Mouse (Mus musculus): ENCODE data around the gene Myzap. TPM values are rescaled to one million over a fixed set of nuclear protein-coding genes. Genes with fewer than 3 reads are reported as not detected.

Gene Myzap
- polyA plus RNA-seq, 1 experiment from 2014 or later, result 2.7 TPM

- 67% methylated on average over 7 of the region's 7 CpGs for WGBS (ENCODE audit: insufficient replicate concordance)
Observed at GRCm38 (mm10) chr9:71571150-71571633, 21.0 kb downstream of the Myzap start.

GRCm38 (mm10) chr9:71570170-71570569 is 22.0 kb downstream of the Myzap start:
- Histone ChIP-seq H3K4me2 (no peak overlapping the region), H3K36me3 (replicated peaks) (no peaks in the 10 kb centered on the region), H3K9ac (no peak overlapping the region), H3K9me3 (replicated peaks) (no peaks in the 10 kb centered on the region), H3K27ac (replicated peaks) (no peak overlapping the region), H3K27me3 (no peaks in the 10 kb centered on the region), H3K4me1 (replicated peaks) (no peaks in the 10 kb centered on the region), H3K4me3 (replicated peaks) (no peak overlapping the region)
- no peak for ATAC-seq (ENCODE audit: insufficient read depth)
- 55% methylated on average over 7 of the region's 7 CpGs for WGBS (ENCODE audit: insufficient replicate concordance)

More at GRCm38 (mm10) chr9:71571150-71571633, 21.0 kb downstream of the Myzap start:
- no peak for ATAC-seq (ENCODE audit: insufficient read depth)
- Histone ChIP-seq H3K27ac (replicated peaks) (no peak overlapping the region), H3K27me3 (no peaks in the 10 kb centered on the region), H3K4me3 (replicated peaks) (no peak overlapping the region), H3K36me3 (replicated peaks) (no peaks in the 10 kb centered on the region), H3K9me3 (replicated peaks) (no peaks in the 10 kb centered on the region), H3K9ac (no peak overlapping the region), H3K4me1 (replicated peaks) (no peaks in the 10 kb centered on the region), H3K4me2 (no peak overlapping the region)

GRCm38 (mm10) chr9:71568323-71568942 is 23.7 kb downstream of the Myzap start:
- H3K9ac ChIP-seq, result no peak overlapping the region
- H3K4me3 ChIP-seq (replicated peaks), result no peak overlapping the region
- H3K27me3 ChIP-seq, result no peaks in the 10 kb centered on the region
- 15% methylated on average over 5 of the region's 5 CpGs for WGBS (ENCODE audit: insufficient replicate concordance)
- no peak for ATAC-seq (ENCODE audit: insufficient read depth)
- no peaks in the 10 kb centered on the region for H3K9me3 ChIP-seq (replicated peaks)
- no peaks in the 10 kb centered on the region for H3K4me1 ChIP-seq (replicated peaks)
- no peak overlapping the region for H3K4me2 ChIP-seq
- no peaks in the 10 kb centered on the region for H3K36me3 ChIP-seq (replicated peaks)
- no peak overlapping the region for H3K27ac ChIP-seq (replicated peaks)

GRCm38 (mm10) chr9:71567391-71567790 is 24.8 kb downstream of the Myzap start:
- Histone ChIP-seq H3K36me3 (replicated peaks) (no peaks in the 10 kb centered on the region), H3K27ac (replicated peaks) (no peak overlapping the region), H3K4me3 (replicated peaks) (no peak overlapping the region), H3K9ac (no peak overlapping the region), H3K27me3 (no peaks in the 10 kb centered on the region), H3K4me2 (no peak overlapping the region), H3K4me1 (replicated peaks) (no peaks in the 10 kb centered on the region), H3K9me3 (replicated peaks) (no peaks in the 10 kb centered on the region)
- WGBS (ENCODE audit: insufficient replicate concordance), result 46% methylated on average over 3 of the region's 3 CpGs
- ATAC-seq (ENCODE audit: insufficient read depth), result no peak

DNA sequence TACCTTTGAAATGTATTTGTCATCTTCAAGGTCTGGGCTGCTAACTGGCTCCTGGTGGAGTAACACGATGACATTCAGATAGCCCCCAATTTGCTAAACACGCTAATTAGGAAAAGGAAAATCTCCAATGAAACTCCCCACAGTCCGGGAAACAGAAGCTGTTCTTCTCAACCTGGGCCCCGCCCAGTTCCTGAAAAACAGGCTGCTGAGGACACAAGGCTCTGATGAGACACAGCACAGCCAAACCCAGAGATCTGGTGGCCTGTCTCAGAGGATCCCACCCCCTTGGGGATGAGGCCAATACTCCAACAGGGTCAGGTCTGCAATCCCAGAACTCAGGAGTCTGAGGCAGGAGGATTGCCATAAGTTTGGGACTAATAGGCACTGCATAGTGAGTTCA is 25.4 kb downstream of the Myzap start:
- no peaks in the 10 kb centered on the region for H3K27me3 ChIP-seq
- no peak overlapping the region for H3K4me3 ChIP-seq (replicated peaks)
- no peak for ATAC-seq (ENCODE audit: insufficient read depth)
- H3K4me2 ChIP-seq, result no peak overlapping the region
- no peak overlapping the region for H3K27ac ChIP-seq (replicated peaks)
- H3K9ac ChIP-seq, result no peak overlapping the region
- no peaks in the 10 kb centered on the region for H3K4me1 ChIP-seq (replicated peaks)
- WGBS (ENCODE audit: insufficient replicate concordance), result 14% methylated on average over 4 of the region's 4 CpGs
- H3K36me3 ChIP-seq (replicated peaks), result no peaks in the 10 kb centered on the region
- H3K9me3 ChIP-seq (replicated peaks), result no peaks in the 10 kb centered on the region

- no peak overlapping the region for H3K4me2 ChIP-seq
- H3K4me3 ChIP-seq (replicated peaks), result no peak overlapping the region
- no peaks in the 10 kb centered on the region for H3K36me3 ChIP-seq (replicated peaks)
- H3K27ac ChIP-seq (replicated peaks), result no peak overlapping the region
- no peaks in the 10 kb centered on the region for H3K27me3 ChIP-seq
- no peak overlapping the region for H3K9ac ChIP-seq
- WGBS (ENCODE audit: insufficient replicate concordance), result 70% methylated on average over 2 of the region's 2 CpGs
- no peaks in the 10 kb centered on the region for H3K9me3 ChIP-seq (replicated peaks)
- H3K4me1 ChIP-seq (replicated peaks), result no peaks in the 10 kb centered on the region
- no peak for ATAC-seq (ENCODE audit: insufficient read depth)
Observed at GRCm38 (mm10) chr9:71557737-71558136, 34.4 kb downstream of the Myzap start.

DNA sequence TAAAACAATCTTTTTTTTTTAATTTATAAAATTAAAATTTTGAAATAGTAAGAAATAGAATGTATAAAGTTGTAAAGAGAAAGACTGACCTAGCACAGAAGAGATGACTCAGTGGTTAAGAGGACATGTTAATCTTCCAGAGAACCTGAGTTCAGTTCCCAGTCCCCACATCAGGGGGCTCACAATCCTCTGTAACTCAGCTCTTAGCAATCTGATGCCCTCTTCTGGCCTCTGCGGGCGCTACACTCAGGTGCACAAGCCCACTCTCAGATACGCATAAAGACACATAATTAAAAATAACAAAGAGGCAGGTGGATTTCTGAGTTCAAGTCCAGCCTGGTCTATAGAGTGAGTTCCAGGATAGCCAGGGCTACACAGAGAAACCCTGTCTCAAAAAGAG is 38.2 kb downstream of the Myzap start:
- Histone ChIP-seq H3K4me2 (no peak overlapping the region), H3K36me3 (replicated peaks) (no peaks in the 10 kb centered on the region), H3K4me1 (replicated peaks) (no peaks in the 10 kb centered on the region), H3K27me3 (no peaks in the 10 kb centered on the region), H3K4me3 (replicated peaks) (no peak overlapping the region), H3K27ac (replicated peaks) (no peak overlapping the region), H3K9ac (no peak overlapping the region), H3K9me3 (replicated peaks) (no peaks in the 10 kb centered on the region)
- 84% methylated on average over 3 of the region's 3 CpGs for WGBS (ENCODE audit: insufficient replicate concordance)
- no peak for ATAC-seq (ENCODE audit: insufficient read depth)

GRCm38 (mm10) chr9:71550176-71550575 is 42.0 kb downstream of the Myzap start:
- no peaks in the 10 kb centered on the region for H3K9me3 ChIP-seq (replicated peaks)
- no peak overlapping the region for H3K27ac ChIP-seq (replicated peaks)
- no peaks in the 10 kb centered on the region for H3K4me1 ChIP-seq (replicated peaks)
- no peaks in the 10 kb centered on the region for H3K27me3 ChIP-seq
- H3K9ac ChIP-seq, result no peak overlapping the region
- 67% methylated on average over 8 of the region's 8 CpGs for WGBS (ENCODE audit: insufficient replicate concordance)
- no peak overlapping the region for H3K4me3 ChIP-seq (replicated peaks)
- ATAC-seq (ENCODE audit: insufficient read depth), result no peak
- H3K4me2 ChIP-seq, result no peak overlapping the region
- H3K36me3 ChIP-seq (replicated peaks), result no peaks in the 10 kb centered on the region

DNA sequence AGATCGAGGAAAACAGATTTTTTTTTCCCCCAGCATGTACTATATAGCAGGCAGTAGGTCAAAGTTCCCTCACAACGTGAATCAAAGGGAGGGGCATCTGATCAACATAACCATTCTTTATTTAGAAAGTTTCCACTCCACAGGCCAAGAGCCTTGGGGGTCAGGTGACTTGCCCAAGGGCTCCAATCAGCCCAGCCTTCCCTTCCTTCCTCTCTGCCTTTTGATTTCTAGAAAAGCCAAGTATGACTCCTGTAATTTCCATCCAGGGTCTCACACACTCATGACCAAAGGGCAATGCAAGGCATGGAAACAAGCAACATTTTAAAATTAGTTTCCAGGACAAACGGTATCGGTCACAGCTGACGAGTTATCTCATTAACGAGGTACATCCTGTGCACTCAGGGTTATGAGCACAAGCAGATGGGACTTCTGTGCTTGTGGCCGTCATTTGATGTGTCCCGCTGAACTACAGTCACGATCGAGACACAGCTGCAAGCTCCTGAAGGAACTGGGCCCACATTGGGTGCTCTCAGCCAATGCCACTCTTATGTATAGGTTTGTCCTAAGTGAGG is 44.4 kb downstream of the Myzap start:
- no peak for ATAC-seq (ENCODE audit: insufficient read depth)
- H3K4me2 ChIP-seq, result no peak overlapping the region
- no peaks in the 10 kb centered on the region for H3K27me3 ChIP-seq
- no peaks in the 10 kb centered on the region for H3K4me1 ChIP-seq (replicated peaks)
- H3K4me3 ChIP-seq (replicated peaks), result no peak overlapping the region
- H3K9ac ChIP-seq, result no peak overlapping the region
- no peaks in the 10 kb centered on the region for H3K36me3 ChIP-seq (replicated peaks)
- H3K27ac ChIP-seq (replicated peaks), result no peak overlapping the region
- 51% methylated on average over 10 of the region's 10 CpGs for WGBS (ENCODE audit: insufficient replicate concordance)
- H3K9me3 ChIP-seq (replicated peaks), result no peaks in the 10 kb centered on the region

- H3K4me3 ChIP-seq (replicated peaks), result no peak overlapping the region
- no peak overlapping the region for H3K4me2 ChIP-seq
- WGBS (ENCODE audit: insufficient replicate concordance), result 59% methylated on average over 5 of the region's 5 CpGs
- H3K4me1 ChIP-seq (replicated peaks), result no peaks in the 10 kb centered on the region
- ATAC-seq (ENCODE audit: insufficient read depth), result no peak
- 0 out of 2 replicates have a peak, but pooled peaks cover 5% of the 10 kb centered on the region for H3K27me3 ChIP-seq
- no peaks in the 10 kb centered on the region for H3K9me3 ChIP-seq (replicated peaks)
- H3K36me3 ChIP-seq (replicated peaks), result no peaks in the 10 kb centered on the region
- H3K9ac ChIP-seq, result no peak overlapping the region
- no peak overlapping the region for H3K27ac ChIP-seq (replicated peaks)
Observed at GRCm38 (mm10) chr9:71544831-71545230, 47.3 kb downstream of the Myzap start.

DNA sequence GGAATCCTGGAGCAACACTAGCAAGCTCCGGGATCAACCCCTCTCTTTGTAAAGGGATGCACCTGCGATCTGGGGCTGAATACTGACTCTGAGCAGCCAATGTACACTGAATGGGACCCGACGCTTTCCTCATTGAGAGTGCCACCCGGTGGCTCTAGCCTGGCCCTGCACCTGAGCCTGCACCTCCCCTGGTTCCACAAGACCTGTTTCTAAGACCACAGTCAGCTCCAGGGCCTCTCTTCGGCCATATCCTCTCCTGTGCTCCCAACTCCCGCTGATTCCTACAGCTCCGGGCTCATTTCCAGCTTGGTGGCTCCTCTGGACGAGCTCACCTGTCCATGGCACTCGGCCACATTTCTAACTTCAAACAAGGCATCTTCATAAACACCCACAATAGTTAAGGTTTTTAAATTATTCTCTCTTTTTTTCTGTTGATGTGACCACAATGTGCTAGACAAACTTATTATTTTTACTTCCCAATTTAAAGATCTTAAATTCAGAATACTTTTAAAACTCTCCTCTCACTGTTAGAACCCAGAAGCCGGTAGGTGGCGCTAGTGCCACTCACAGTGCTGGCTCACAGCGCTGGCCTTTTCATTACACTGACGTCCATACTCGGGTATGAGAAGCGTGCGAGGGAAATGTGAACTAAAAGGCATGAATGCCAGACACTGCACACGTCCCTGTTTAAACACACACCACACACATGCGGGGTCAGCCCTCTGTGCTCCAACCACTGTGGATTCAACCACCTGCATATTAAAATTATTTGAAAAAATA is 48.5 kb downstream of the Myzap start:
- Histone ChIP-seq H3K36me3 (replicated peaks) (no peaks in the 10 kb centered on the region), H3K27ac (replicated peaks) (no peak overlapping the region), H3K9ac (no peak overlapping the region), H3K4me2 (no peak overlapping the region), H3K4me1 (replicated peaks) (no peaks in the 10 kb centered on the region), H3K4me3 (replicated peaks) (no peak overlapping the region), H3K9me3 (replicated peaks) (no peaks in the 10 kb centered on the region), H3K27me3 (0 out of 2 replicates have a peak, but pooled peaks cover 5% of the 10 kb centered on the region)
- WGBS (ENCODE audit: insufficient replicate concordance), result 19% methylated on average over 19 of the region's 19 CpGs
- no peak for ATAC-seq (ENCODE audit: insufficient read depth)
